Mouse (Mus musculus) G1E (cell line): ENCODE data around the gene 4930558K02Rik.

Experiments
- CTCF ChIP-seq: IDR thresholded peaks from 2 replicates; pipeline ENCODE4 v1.5.1; 2012; ENCODE audit warnings: low read depth, low read length, inconsistent platforms, mixed read lengths
- POLR2AphosphoS5 ChIP-seq: IDR thresholded peaks from 2 replicates; pipeline ENCODE4 v1.6.1; 2012; ENCODE audit warnings: low read depth, low read length, inconsistent platforms; ENCODE audit not compliant: insufficient replicate concordance
- TAL1 ChIP-seq: conservative IDR thresholded peaks from 2 replicates; pipeline ENCODE4 v1.6.1; 2012; ENCODE audit warnings: low read depth, low read length, inconsistent platforms, mixed read lengths

DNA sequence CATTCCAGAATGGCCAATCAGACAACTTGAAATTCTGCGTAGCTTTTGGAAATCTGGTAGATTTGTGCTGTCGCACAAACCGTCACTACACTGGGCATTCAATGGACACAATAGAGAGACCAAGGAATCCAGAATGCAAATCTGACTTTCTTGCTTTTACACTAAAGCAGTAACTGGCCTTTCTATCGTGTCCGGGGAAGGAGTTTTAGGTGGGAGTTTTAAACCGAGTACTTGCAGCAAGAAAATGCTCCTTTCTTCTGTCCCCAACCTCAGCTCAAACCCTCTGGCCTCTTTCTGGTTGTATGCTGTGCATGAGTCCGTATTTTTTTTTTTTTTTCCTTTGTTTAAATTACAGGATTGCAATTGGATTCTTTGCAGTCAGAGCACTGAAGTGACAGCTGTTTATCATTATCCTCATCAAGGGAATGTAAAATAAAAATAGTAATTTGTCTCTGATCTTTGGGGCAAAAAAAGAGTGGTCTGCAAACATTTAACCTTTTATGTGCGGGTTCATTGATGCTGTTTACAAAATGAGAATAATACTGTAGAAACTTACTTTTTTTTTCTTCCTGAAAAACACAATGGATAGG, 44.3 kb upstream of the 4930558K02Rik start:
- TF ChIP-seq CTCF (no peak), POLR2AphosphoS5 (no peak), TAL1 (no peak)
